Mouse (Mus musculus): ENCODE measurements around the gene Hoxb6.

The Hoxb6 gene

GRCm38 (mm10) chr11:96302381-96303150, 10.3 kb downstream of the Hoxb6 start:
- no peak for DNase-seq

- no peak for DNase-seq
Observed at GRCm38 (mm10) chr11:96303151-96304099, 11.1 kb downstream of the Hoxb6 start, which contains the start of gene Hoxb5. TSS of gene Hoxb5 (plus strand) at chr11:96303336.

GRCm38 (mm10) chr11:96304381-96305195, 12.3 kb downstream of the Hoxb6 start:
- no peak for DNase-seq

GRCm38 (mm10) chr11:96305505-96306182, 13.4 kb downstream of the Hoxb6 start:
- DNase-seq, result no peak

GRCm38 (mm10) chr11:96306183-96306907, 14.1 kb downstream of the Hoxb6 start:
- no peak for DNase-seq

GRCm38 (mm10) chr11:96306908-96307269, 14.6 kb downstream of the Hoxb6 start:
- no peak for DNase-seq

- no peak for DNase-seq
Observed at GRCm38 (mm10) chr11:96308763-96309162, 16.5 kb downstream of the Hoxb6 start.

GRCm38 (mm10) chr11:96309288-96309687, 17.0 kb downstream of the Hoxb6 start:
- DNase-seq, result no peak

- DNase-seq, result no peak
Observed at GRCm38 (mm10) chr11:96310183-96310938, 18.1 kb downstream of the Hoxb6 start.

- no peak for DNase-seq
Observed at GRCm38 (mm10) chr11:96311097-96311496, 18.8 kb downstream of the Hoxb6 start.

- DNase-seq, result no peak
Observed at GRCm38 (mm10) chr11:96311520-96312417, 19.5 kb downstream of the Hoxb6 start.

GRCm38 (mm10) chr11:96313134-96313533, 20.9 kb downstream of the Hoxb6 start:
- DNase-seq, result no peak

GRCm38 (mm10) chr11:96313806-96314428, 21.6 kb downstream of the Hoxb6 start:
- no peak for DNase-seq

GRCm38 (mm10) chr11:96314671-96315343, 22.5 kb downstream of the Hoxb6 start:
- no peak for DNase-seq

- no peak for DNase-seq
Observed at GRCm38 (mm10) chr11:96315344-96315681, 23.0 kb downstream of the Hoxb6 start.

GRCm38 (mm10) chr11:96316696-96317607, 24.7 kb downstream of the Hoxb6 start:
- no peak for DNase-seq

- no peak for DNase-seq
Observed at GRCm38 (mm10) chr11:96317608-96318367, 25.5 kb downstream of the Hoxb6 start, which contains the start of gene Hoxb4. TSS of gene Hoxb4 (plus strand) at chr11:96318267.
